Mouse (Mus musculus): ENCODE measurements around the gene Nsun2.

GRCm38 (mm10) chr13:69534334-69534653 lies 748 bp downstream of the Nsun2 start, which contains the start of gene Tent4a:
- TF ChIP-seq CTCF (IDR thresholded peaks at IDR 0.05; ENCODE audit: low read depth), result no peak
- TF ChIP-seq EP300 (IDR thresholded peaks at IDR 0.05; ENCODE audit: low read depth), result no peak
